Mouse (Mus musculus) megakaryocyte-erythroid progenitor cell, adult 5 weeks (primary cell): ENCODE results near the gene Ndufaf1. TPM values are rescaled to one million over a fixed set of nuclear protein-coding genes. Genes with fewer than 3 reads are reported as not detected.

Source experiments
- polyA plus RNA-seq: library from polyadenylated mRNA; stranded (reverse); fragments of >175 nt; gene quantifications from 2 replicates; pipeline ENCODE4 v1.2.3, GENCODE M21; 2012

Gene Ndufaf1
- polyA plus RNA-seq = 3.1 and 4.6 TPM in 2 replicates

GRCm38 (mm10) chr2:119662220-119663182 is at the start of gene Ndufaf1:
Ndufaf1 (minus strand) TSS chr2:119662827.

DNA sequence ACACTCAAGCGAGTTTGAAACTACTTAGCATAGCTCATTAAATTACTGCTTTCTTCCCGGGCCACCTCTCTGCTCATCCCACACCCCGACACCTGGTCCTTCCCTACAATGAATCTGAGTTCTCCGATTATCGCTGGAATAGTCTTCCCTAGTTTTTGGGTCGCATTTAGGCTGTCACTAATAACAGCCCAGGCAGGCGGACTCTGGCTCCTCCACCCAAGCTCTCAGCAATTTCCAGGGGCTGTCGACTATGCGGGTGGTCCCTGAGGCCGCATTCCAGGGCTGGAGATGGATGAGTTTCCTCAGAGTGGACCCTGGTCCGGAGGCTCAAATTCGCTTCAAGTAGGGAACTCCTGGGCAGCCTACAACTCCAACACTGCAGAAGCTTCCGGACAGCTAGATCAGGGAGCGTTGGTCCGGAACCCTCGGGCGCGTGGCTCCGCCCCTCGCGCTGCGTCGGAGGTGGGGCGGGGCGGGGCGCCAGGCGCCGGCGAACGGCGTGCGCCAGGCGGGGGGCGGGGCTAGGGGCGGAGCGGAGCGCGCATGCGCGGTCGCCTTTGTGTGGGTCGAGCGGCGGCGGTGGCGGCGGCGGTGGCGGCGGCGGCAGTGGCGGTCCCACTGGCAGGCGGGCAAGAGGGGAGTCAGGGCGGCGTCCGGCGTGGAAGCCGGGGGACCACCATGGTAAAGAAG is 12.0 kb upstream of the Ndufaf1 start, which contains the start of gene Rtf1:
Rtf1 (plus strand) TSS at position 544 of the 690 bp plus-strand sequence.

DNA sequence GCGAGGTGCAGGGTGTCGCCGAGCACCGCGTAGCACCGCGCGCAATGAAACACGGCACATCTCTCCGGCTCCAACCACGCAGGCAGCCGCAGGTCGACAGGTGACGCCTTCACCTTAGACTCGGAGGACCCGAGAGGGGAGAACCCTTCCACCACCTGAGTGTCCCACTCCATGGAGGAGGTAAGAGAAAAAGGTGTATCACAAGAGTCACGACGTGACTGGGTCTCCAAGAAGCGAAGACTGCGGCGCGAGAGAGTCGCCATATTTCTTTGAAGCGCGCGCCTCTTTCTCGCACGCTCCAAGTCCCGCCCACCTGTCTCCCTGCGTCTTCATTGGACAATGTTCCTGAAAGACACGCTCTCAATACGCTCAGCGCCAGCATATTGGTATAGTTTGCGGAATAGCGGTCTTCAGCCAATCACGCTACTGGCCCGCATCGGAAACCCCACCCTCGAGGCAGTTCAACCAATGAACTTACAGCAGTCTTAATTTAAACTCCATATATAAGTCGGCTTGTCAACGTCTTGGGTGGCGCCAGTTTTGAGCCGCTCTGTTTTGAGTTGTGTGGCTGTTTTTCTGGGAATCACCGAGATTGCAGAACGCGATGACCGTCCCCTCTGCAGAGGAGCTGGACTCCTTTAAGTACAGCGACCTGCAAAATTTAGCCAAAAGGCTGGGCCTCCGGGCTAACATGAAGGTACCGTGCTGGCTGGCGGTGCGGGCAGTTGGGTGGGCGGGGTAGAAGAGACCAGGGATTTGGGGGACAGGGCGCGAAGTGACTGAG is 44.2 kb downstream of the Ndufaf1 start, which contains the start of the genes Nusap1 and Oip5:
Nusap1 (plus strand) TSS at position 100 of the 784 bp plus-strand sequence.
Oip5 (minus strand) TSS at position 271 of the 784 bp plus-strand sequence.

Other genes with a start within 250 kb of the Ndufaf1 start
- gene Ino80, start 185.1 kb downstream of the Ndufaf1 start, polyA plus RNA-seq = 6.8 and 8.1 TPM in 2 replicates
- 0.09 TPM in 1 of 2 replicates, not detected in the other for gene Exd1, start 115.2 kb downstream of the Ndufaf1 start, polyA plus RNA-seq
- gene Chp1, start 115.1 kb downstream of the Ndufaf1 start, polyA plus RNA-seq = 11.6 and 12.6 TPM in 2 replicates
- gene Nusap1, start 44.5 kb downstream of the Ndufaf1 start, polyA plus RNA-seq = 2.2 TPM in 2 replicates
- 13.7 and 16.8 TPM in 2 replicates for gene Oip5, start 44.4 kb downstream of the Ndufaf1 start, polyA plus RNA-seq
- 54.8 and 75.6 TPM in 2 replicates for gene Rtf1, start 12.2 kb upstream of the Ndufaf1 start, polyA plus RNA-seq
- 0.82 and 0.90 TPM in 2 replicates for gene Itpka, start 79.5 kb upstream of the Ndufaf1 start, polyA plus RNA-seq
- gene Ltk, start 97.6 kb upstream of the Ndufaf1 start, polyA plus RNA-seq = 0.06 and 0.09 TPM in 2 replicates
- 21.8 and 23.2 TPM in 2 replicates for gene Rpap1, start 124.7 kb upstream of the Ndufaf1 start, polyA plus RNA-seq
- gene Tyro3, start 134.9 kb upstream of the Ndufaf1 start, polyA plus RNA-seq = 0.16 and 0.34 TPM in 2 replicates
- 1.8 and 2.4 TPM in 2 replicates for gene Mga, start 234.4 kb upstream of the Ndufaf1 start, polyA plus RNA-seq